Mouse (Mus musculus): ENCODE results near the gene Kpna6.

- no peak for TF ChIP-seq CTCF (IDR thresholded peaks at IDR 0.05; ENCODE audit: control insufficient read depth, insufficient read depth, low read length)
- TF ChIP-seq POLR2A (IDR thresholded peaks at IDR 0.05; ENCODE audit: borderline replicate concordance, control insufficient read depth, low read depth, low read length) = no peak
Observed at GRCm38 (mm10) chr4:129648656-129649055, 23.9 kb downstream of the Kpna6 start.
